Mouse (Mus musculus) embryo, embryonic 10 days (tissue): ENCODE data around the gene Cc2d2a.

Source experiments
- DNase-seq: peaks from one replicate; pipeline ENCODE4 v3.0.0-alpha.2; 2015; ENCODE audit warnings: low spot score

Gene Cc2d2a

DNA sequence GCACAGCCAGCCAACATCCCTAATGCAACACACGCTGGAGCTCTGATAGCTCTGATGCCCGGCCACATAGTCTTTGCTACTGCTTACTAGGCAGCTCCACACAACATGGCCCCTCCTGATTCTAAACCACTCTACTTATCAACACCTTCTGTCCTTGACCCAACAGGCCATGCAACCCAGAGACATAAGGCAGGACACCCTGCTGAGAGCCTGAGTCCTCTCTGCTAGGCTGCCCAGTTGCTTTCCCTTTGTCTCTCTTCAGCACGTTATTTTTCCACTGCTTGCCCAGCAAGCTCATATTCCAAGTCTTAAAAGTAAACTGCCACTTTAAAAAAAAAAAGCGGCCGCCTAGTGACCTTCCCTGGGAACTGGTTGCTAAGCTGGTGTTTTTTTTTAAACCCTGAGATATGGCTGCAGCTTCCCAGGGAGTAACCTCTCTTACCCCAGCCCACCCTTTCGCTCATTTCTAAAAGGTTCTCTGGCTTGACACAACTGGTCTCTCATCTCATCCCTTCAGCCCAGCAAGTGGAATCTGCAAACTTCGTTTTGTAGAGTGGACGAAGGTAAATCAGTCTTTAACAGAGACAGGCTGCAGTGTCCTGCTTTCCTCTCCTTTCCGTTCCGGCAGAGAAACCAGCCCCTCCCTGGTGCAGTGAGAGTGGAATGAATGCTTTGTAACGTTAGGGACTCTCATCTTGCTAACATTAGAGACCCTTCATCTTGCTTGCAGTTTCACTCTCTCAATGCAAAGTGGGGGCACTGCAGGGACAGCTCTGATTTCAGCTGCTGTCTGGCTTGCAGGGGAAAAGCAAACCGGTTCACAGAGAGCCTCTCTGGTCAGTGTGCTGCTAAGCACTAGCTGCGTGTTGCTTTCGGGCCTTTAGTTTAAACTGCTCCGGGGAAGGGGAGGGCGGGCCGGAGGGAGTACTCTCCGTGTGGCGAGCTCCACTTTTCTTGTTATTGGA, at the start of gene Cc2d2a:
Gene Cc2d2a (plus strand): TSS at position 350 of the 965 bp plus-strand sequence.
- DNase-seq: peak; percentile 74

DNA sequence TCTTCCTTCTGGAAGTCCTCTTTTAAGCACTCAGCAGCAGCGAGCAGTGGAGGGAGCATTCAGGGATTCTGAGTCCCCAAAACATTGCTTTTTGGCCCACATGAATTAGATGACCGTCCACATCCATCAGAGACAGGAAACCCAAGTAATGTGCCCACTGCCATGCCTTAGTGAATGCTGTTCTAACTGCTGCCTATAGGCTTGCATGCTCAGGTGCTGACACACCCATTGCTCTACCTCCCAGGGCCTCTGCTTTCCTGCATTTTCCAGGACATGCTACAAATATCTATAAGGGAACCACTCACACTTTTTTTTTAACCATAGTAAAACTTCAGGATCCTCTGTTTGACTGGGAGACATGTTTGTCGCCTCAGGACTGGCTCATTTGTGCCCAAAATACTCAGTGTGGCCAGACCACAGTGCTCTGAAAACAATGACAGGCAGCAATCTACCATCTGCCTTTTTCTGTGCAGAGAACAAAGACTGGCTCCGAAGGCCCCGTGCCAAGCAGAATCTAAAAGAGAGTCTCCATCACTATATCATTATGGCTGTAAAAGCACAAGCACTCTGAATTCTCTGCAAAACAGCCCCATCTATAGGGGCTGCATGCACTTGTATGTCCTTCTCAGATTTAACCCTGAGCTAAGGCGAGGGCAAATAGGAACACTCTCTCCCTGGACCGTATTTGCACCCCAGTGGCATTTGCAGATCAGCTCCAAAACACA, 40.4 kb upstream of the Cc2d2a start:
- no peak for DNase-seq

DNA sequence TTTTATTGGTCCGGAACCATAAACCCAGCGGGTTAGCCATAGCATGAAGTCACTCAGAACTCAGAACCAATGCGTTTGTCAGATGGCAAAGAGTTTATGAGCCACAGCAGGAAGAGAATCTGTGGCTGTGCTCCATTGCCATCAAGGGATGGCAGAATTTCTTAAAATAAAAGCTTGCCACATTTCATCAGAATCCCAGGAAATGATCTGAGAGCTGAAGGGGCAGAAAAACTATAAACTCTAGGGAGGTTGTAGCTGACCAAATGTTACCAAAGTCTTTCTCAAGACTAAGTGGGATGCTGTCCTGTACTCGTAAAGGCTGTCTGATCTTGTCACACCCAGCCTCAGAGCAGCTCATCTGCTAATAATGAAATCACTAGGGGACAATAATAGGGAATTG, 36.7 kb upstream of the Cc2d2a start:
- DNase-seq: no peak

DNA sequence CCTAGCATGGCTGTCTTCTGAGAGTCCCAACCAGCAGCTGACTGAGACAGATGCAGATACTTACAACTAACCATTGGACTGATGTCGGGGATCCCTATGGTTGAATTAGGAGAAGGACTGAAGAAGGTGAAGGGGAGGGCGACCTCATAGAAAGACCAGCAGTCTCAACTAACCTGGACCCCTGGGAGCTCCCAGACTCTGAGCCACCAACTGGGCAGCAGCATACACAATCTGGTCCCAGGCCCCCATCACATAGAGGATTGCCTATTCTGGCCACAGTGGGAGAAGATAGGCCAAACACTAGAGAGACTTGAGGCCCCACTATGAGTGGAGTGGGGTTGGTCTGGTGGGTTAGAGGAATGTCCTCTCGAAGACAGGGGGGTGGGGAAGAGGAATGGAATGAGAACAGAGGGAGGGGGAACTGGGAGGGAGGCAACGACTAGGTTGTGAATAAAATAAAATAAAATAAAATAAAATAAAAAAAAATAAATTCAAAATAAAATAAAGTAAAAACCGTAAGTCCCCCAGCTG, 28.0 kb upstream of the Cc2d2a start:
- no peak for DNase-seq

DNA sequence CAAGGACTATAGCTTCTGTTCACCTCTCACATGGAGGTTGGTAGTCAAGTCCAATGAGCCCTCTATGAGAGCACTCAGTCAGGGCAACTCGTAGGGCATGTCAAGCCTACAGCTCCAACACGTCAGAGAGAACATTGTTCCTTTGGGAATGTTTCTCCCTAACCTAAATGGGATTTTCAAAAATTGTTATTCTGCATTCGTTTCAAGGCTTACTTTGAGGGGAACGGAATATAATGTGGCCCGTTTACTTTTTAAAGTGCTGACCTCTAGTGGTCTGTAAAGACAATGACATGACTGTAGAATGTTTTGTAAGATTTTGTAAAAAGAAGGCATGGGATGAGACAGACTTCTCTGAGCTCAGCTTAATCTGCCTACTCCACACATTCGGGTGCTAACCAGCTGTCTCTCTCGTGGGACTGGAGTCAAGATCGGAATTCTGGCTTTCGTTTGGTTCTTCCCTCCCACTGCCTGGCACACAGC, 27.5 kb upstream of the Cc2d2a start:
- peak; percentile 31 for DNase-seq

DNA sequence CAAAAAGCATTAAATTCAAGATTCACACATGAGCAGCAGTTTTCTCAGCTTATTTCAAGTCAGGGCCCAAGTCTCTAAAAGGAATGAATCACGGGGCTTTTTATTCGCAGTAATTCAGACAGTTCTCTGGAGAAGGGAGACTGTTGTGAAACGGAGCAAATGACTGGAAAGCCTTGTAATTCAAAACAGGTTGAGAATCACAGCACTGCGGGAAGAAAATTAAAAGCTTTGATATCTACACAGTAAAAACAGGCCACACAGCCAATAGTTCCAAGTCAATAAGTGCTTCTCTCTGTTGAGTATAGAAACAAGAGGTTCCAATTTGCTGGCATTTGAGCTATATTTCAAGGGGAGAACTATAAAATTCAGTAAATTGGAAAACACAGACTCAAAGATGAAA, 17.1 kb upstream of the Cc2d2a start:
- no peak for DNase-seq

DNA sequence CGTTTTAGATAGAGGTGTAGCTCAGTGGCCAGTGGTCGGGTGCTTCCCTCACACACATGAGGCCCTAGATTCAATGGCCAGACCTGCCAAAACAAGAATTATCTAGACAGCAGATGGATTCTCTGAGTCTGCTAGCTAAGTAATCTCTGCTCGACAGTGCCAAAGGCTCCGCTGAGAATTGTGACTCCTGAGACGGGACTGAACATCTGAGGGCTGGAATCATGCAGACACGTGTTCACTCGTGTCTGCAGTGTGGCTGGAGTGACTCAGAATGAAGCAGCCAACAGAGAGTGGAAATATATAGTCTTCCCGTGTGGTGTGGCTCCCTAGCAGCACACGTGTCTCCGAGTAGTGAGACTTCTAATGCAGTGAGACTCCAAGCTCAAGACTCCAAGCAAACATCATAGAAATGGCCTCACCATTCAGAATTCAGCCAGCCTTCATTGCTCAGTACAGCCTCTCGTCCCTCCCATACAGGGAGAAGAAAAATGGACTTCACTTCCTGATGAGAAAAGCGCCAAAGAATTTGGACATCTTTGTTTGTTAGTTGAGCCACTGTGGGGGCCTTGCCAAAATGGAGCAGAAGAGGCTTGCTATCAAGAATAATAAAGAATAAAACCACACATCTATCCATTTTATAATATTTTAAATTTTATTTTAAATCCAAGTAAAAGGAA, 14.9 kb upstream of the Cc2d2a start:
- DNase-seq: no peak

DNA sequence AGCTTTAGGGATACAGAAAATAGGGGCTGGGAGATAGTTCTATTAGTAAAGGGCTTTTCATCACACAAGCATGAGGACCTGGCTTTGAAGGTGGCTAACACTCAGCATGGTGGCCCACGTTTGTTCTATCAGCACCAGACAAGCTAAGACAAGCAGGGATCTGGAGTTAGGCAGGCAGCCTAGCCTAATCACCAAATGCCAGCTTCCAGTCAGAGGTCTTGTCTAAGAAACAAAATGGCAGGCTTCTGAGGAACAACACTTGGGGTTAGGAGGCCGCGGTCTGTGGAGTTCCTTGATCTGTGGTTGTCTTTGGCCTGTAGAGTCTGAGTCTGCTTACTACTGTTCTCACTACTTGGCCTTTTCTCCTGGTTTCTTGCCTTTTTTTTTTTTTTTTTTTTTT, 648 bp upstream of the Cc2d2a start:
- DNase-seq: no peak

DNA sequence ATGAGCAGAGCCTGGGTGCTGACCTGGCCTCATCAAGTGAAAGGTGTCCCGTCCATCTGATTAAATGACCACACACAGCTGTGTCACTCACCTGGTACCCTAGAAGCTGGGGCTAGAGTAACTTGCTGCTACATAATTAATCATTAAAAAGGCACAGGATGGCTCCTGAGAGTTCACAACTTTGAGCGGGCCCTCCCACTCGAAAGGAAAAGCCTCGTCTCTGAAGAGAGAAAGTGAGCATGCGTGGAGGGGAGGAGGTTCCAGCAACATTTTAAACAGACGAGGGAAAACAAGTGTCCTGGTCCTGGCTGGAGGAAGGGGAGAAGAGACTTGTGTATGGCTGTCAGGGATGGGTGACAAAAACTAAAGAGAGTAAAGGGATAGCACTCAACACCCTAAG, 1.4 kb downstream of the Cc2d2a start:
- DNase-seq: no peak

DNA sequence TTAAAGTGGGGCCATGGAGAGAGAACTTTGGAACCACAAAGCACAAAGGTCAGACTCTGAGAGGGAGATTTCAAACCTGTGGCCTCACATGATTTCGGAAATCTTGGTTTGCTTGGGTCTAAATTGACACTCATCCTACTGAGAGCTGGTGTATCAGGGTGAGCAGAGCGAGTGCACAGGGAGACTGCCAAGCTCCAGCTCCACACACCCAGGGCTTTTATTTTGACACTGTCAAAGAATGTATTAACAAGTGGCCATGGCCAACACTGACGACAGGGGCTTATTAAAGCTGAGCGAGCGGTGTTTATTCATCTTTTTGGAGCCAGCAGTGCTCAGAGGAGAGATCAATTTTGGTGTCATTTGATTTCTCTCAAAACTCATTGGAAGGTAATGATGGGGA, 3.0 kb downstream of the Cc2d2a start:
- DNase-seq: peak; percentile 15

DNA sequence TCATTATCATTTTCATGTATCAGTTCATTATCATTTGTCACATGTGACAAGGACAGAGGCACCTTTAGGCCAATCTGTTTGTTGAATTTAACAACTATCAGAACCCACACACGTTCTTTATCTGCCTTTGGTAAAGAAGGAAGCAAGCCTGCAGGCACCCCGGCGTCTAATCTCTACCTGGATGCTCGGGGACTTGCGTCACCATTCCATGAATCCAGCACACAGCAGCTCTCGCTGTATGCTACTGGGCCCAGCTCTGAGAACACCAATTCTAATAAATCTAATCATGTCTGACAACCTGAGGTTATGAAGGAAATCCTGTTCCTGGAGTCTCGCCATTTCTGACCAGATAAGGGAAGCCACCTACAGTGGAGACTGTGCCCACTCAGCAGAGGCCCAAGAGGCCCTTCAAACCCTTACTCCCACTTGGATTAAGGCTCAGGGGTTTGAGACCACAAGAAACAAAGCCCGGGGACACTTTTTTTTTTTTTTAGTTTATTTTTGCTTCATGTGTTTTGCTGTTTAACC, 7.0 kb downstream of the Cc2d2a start:
- DNase-seq: no peak

DNA sequence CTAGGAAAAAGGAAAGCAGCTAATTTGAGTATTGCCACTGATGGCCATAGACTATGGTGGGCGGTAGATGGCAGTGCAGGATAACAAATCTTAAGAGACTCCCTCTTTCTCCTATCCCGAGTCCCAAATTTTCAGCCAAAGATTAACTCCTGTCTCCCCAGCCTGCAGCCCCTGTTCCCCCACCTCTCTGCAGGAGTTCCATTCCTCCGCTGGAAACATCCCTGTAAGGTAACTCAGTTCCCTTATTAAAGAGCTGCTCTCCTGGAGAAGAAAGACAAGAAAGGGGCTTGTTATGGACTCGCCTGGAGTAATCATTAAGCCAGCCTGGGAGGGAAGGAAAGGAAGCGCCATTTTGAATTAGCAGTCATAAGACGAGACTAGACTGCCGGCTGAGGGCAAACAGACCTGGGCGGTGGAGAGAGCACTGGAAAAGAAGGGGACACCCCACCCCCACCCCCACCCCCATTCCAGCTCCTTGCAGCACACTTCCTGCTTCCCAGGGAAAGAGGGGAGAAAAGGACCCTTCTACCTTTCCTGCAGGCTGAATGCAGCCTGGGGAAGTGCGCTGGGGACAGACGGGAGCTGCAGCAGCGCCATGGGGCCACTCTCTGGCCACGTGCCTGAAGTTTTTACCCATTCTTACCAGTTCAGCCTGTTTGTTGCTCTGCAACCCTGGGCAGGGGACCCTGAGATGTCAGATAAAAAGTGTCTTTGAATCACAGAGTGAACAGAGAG, 10.2 kb downstream of the Cc2d2a start:
- DNase-seq: peak; percentile 90

DNA sequence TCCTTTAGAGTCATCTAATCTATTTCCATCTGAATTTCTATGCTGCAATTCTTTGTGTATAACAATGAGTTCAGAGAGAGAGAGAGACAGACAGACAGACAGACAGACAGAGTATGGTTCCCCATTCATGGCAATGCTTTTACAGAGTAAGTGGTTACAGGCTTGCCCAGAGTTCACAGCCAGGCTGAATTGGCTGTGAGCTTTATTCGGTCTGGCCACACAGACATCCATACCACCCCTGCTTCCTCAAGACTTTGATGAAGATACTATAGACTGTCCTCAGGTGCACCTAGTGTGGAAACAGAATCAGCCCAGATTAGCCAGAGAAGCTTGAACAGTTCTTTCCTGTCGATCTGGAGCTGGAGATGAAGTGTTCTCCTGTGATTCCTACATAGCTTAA, 10.9 kb downstream of the Cc2d2a start:
- no peak for DNase-seq

DNA sequence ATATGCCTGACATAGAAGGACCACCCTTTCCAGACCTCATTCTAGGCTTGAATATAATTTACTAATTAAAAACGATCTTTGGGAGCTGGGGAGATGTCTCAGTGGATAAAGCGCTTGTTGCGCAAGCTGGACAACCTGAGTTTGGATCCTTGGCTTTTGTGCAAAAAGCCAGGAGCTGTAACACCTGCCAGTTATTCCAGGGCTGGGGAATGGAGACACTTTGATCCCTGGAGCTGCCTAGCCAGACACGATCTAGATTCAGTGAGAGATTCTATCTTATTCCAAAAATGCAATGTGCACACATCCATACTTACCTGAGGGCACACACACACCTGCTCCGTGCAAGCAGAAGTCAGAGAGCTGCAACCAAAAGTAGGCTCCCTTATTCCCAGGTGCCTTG, 23.3 kb downstream of the Cc2d2a start:
- DNase-seq: no peak

DNA sequence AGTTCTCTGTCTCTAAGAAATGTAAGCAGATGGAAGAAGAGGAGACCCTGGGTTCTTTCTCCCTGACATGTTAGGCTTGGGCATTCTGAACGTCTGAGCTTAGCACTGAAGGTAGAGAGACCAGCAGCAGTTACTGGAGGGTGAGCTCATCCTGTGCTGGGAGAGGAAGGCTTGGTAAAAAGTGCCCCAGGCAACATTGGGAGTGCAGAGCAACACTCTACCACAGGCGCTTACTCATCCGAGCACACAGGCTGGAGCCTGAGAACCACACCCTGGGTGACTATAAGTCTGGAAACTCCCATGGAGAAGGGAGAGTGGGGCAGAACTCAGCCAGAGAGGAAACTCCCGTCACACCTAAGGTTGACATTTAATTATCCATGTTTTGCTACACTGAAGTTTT, 30.3 kb downstream of the Cc2d2a start:
- no peak for DNase-seq

DNA sequence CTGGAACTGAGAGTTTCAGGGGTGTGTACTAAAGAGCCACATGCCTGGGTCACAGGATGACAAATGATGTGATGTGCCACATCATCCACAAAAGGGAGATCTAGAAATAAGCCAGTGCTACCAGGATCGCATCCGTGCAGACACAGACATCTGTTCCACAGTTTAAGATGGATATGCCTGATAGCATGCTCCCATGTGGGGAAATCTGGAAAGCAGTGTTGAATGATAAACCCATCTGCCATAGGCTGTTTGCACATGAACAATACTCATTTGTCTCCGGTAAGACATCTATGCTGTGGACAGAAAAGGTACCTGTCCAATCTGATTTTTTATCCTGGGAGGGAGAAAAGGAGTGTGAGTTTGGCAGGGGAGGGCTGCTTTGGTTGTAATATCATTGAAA, 35.0 kb downstream of the Cc2d2a start:
- DNase-seq: no peak

DNA sequence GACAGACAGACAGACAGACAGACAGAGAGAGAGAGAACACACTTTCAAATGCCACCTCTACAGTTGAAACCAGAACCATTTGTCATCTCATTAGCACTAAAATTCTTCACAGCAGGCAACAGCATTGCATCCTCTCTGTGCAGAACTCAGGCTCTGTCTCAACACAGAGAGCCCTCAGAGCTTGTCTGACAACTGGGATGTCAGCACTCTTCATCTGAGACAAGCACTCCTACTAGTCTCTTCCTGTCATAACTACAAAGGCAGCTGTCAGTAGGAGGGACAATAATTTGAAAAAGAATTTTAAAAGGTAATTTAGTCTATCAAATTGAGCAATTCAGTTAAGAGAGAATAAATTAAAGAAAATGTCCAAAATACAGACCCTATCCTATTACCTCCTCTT, 37.1 kb downstream of the Cc2d2a start:
- no peak for DNase-seq

DNA sequence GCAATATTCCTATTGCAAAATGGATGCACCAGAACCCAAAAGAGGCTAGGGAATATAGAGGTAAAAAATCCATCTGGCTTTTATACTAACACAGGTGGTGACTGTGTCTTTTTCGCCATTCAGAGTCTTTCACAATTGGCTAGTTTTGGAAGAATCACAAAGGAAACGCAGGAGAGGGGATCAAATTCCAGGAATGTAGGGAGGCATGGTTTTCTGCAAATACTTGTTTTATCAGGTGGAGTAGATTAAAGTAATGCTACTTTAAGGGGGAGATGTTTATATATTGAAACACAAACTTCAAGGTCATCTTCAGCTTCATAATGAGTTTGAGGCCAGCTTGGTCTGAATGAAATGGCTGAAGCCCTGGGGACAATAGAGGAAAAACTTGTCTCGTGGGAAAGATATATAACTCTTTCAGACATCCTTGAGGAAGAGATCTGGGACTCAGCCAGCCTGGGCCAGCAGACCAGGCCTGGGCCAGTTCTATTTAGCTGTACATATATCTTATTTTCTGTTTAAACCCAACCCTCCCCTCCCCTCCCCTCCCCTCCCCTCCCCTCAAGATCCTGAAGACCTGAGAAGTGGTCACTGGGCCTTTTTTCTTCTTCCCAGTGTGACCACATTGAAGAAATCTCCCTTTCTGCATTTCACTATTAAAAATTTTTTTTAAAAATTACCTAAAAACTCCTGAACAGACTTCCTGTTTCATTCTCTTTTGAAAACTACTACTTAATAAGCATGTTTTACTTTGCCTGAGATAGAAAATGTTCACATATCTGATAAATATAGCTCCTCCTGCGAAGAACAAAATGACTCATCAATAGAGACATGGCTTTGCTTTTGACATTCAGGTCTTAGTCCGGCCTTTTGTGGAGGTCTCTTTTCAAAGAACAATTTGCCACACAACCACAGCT, 59.6 kb downstream of the Cc2d2a start:
- peak; percentile 10 for DNase-seq

DNA sequence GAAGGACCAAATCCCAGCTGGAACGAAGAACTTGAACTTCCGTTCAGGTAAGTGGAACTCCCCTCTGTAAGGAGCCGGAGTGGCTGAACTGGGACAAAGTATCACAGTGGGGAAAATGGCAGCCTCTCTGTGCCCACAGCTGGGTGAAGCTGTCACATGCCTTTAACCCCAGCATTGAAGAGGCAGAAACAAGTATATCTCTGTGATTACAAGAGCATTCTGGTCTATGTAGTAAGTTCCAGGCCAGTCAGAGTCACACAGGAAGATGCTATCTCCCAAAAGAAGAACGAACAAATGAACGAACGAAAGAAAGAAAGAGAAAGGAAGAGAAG, 60.3 kb downstream of the Cc2d2a start:
- no peak for DNase-seq

DNA sequence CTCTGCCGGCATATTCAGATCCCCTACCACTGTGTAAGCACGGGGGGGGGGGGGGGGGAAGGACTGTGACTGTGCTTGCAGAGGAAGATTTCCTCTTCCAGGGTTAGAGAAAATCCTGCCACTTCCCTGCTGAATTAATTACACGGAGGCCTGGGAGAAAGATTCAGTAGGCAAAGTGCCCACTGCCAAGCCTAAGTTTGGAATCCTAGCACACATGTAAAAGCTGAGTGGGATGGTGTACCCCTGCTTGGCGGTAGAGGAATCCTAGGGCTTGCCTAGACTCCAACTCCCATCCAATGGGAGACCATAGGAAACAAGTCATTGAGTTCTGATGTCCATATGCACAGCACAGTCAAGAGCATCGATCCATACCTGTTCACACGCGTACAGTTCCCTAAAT, 61.7 kb downstream of the Cc2d2a start:
- DNase-seq: no peak
